Mouse (Mus musculus): Measurements from ENCODE around the gene Pkmyt1. TPM values are rescaled to one million over a fixed set of nuclear protein-coding genes. Genes with fewer than 3 reads are reported as not detected.
A peak's percentile ranks its signal among the peaks of the same experiment; 100 is the strongest.

Pkmyt1 gene
- polyA plus RNA-seq, 1 experiment = 11.5 TPM

- no peak within 1 kb of the TSS for H3ac ChIP-seq (ENCODE audit: control insufficient read depth, insufficient read length)
- no peaks in the 10 kb centered on the region for H3K79me2 ChIP-seq (ENCODE audit: control insufficient read depth, insufficient read depth)
- no peak within 1 kb of the TSS for H3K4me3 ChIP-seq
- TF ChIP-seq MAX (IDR thresholded peaks at IDR 0.05; ENCODE audit: low read depth) = no peak
- peak; percentile 97 for TF ChIP-seq TCF12 (IDR thresholded peaks at IDR 0.05; ENCODE audit: insufficient read depth, poor library complexity, severe bottlenecking)
- peak; percentile 65 to 100 (median 98) for TF ChIP-seq MYOG (IDR thresholded peaks at IDR 0.05; ENCODE audit: control insufficient read depth in 1 of 3, insufficient read depth in 1 of 3, insufficient read length in 2 of 3, low read depth in 2 of 3)
- TF ChIP-seq MYOD1 (IDR thresholded peaks at IDR 0.05; ENCODE audit: control insufficient read depth in 1 of 3, insufficient read length in 2 of 3, low read depth in 2 of 3) = peak in 2 of 3 experiments; percentile 96 to 98
- TF ChIP-seq POLR2AphosphoS2 (IDR thresholded peaks at IDR 0.05; ENCODE audit: insufficient read length, low read depth) = no peak
- peak; percentile 98 for TF ChIP-seq TCF3 (IDR thresholded peaks at IDR 0.05; ENCODE audit: insufficient read length, low read depth)
- TF ChIP-seq CEBPB (IDR thresholded peaks at IDR 0.05; ENCODE audit: insufficient read depth, poor library complexity, severe bottlenecking) = peak; percentile 15; the same call in 1 of the 2 replicates
- TF ChIP-seq REST (IDR thresholded peaks at IDR 0.05; ENCODE audit: insufficient read depth, insufficient read length) = no peak
- no peak for TF ChIP-seq E2F4 (IDR thresholded peaks at IDR 0.05; ENCODE audit: insufficient read depth)
- TF ChIP-seq POLR2A (IDR thresholded peaks at IDR 0.05; ENCODE audit: insufficient read length, low read depth) = no peak
- TF ChIP-seq USF1 (IDR thresholded peaks at IDR 0.05; ENCODE audit: low read depth) = no peak
- TF ChIP-seq SRF (IDR thresholded peaks at IDR 0.05; ENCODE audit: control insufficient read depth, insufficient read length, low read depth) = peak; percentile 54
- H3K4me2 ChIP-seq (ENCODE audit: low read depth) = no peak within 1 kb of the TSS
- H3K36me3 ChIP-seq (ENCODE audit: control insufficient read depth, insufficient read depth) = no peaks in the 10 kb centered on the region
- no peaks in the 10 kb centered on the region for H3K27me3 ChIP-seq (ENCODE audit: control insufficient read depth, insufficient read depth, insufficient read length)
These were observed 3.6 kb upstream of the Pkmyt1 start, which contains the start of gene 1520401A03Rik for GRCm38 (mm10) chr17:23722376-23723125. Gene 1520401A03Rik, minus strand, starts transcription at chr17:23722783.

GRCm38 (mm10) chr17:23725477-23725876 is 659 bp upstream of the Pkmyt1 start:
- Histone ChIP-seq H3K4me2 (ENCODE audit: low read depth) (peak overlapping the region; percentile 90), H3K27me3 (ENCODE audit: control insufficient read depth, insufficient read depth, insufficient read length) (no peaks in the 10 kb centered on the region), H3K36me3 (ENCODE audit: control insufficient read depth, insufficient read depth) (no peaks in the 10 kb centered on the region), H3K79me2 (ENCODE audit: control insufficient read depth, insufficient read depth) (no peaks in the 10 kb centered on the region), H3ac (ENCODE audit: control insufficient read depth, insufficient read length) (no peak overlapping the region), H3K4me3 (peak overlapping the region; percentile 40)
- TF ChIP-seq REST (IDR thresholded peaks at IDR 0.05; ENCODE audit: insufficient read depth, insufficient read length) (no peak), MYOD1 (IDR thresholded peaks at IDR 0.05; ENCODE audit: control insufficient read depth in 1 of 3, insufficient read length in 2 of 3, low read depth in 2 of 3) (no peak), MAX (IDR thresholded peaks at IDR 0.05; ENCODE audit: low read depth) (no peak), E2F4 (IDR thresholded peaks at IDR 0.05; ENCODE audit: insufficient read depth) (no peak), CEBPB (IDR thresholded peaks at IDR 0.05; ENCODE audit: insufficient read depth, poor library complexity, severe bottlenecking) (no peak), TCF12 (IDR thresholded peaks at IDR 0.05; ENCODE audit: insufficient read depth, poor library complexity, severe bottlenecking) (no peak), USF1 (IDR thresholded peaks at IDR 0.05; ENCODE audit: low read depth) (no peak), SRF (IDR thresholded peaks at IDR 0.05; ENCODE audit: control insufficient read depth, insufficient read length, low read depth) (no peak), POLR2AphosphoS2 (IDR thresholded peaks at IDR 0.05; ENCODE audit: insufficient read length, low read depth) (no peak), TCF3 (IDR thresholded peaks at IDR 0.05; ENCODE audit: insufficient read length, low read depth) (no peak)

GRCm38 (mm10) chr17:23726758-23727142 is 614 bp downstream of the Pkmyt1 start:
- Histone ChIP-seq H3ac (ENCODE audit: control insufficient read depth, insufficient read length) (peak overlapping the region; percentile 65), H3K79me2 (ENCODE audit: control insufficient read depth, insufficient read depth) (no peaks in the 10 kb centered on the region), H3K27me3 (ENCODE audit: control insufficient read depth, insufficient read depth, insufficient read length) (no peaks in the 10 kb centered on the region), H3K36me3 (ENCODE audit: control insufficient read depth, insufficient read depth) (no peaks in the 10 kb centered on the region), H3K4me2 (ENCODE audit: low read depth) (peak overlapping the region; percentile 73), H3K4me3 (peak overlapping the region; percentile 40)
- TF ChIP-seq CEBPB (IDR thresholded peaks at IDR 0.05; ENCODE audit: insufficient read depth, poor library complexity, severe bottlenecking) (peak; percentile 44; the same call in 1 of the 2 replicates), USF1 (IDR thresholded peaks at IDR 0.05; ENCODE audit: low read depth) (no peak)

GRCm38 (mm10) chr17:23730441-23730840 is 4.3 kb downstream of the Pkmyt1 start:
- peaks cover 3% of the 10 kb centered on the region for H3K36me3 ChIP-seq (ENCODE audit: control insufficient read depth, insufficient read depth)
- TF ChIP-seq MAX (IDR thresholded peaks at IDR 0.05; ENCODE audit: low read depth) (no peak), REST (IDR thresholded peaks at IDR 0.05; ENCODE audit: insufficient read depth, insufficient read length) (no peak), POLR2AphosphoS2 (IDR thresholded peaks at IDR 0.05; ENCODE audit: insufficient read length, low read depth) (no peak), POLR2A (IDR thresholded peaks at IDR 0.05; ENCODE audit: insufficient read length, low read depth) (no peak), SRF (IDR thresholded peaks at IDR 0.05; ENCODE audit: control insufficient read depth, insufficient read length, low read depth) (no peak), TCF3 (IDR thresholded peaks at IDR 0.05; ENCODE audit: insufficient read length, low read depth) (no peak), TCF12 (IDR thresholded peaks at IDR 0.05; ENCODE audit: insufficient read depth, poor library complexity, severe bottlenecking) (no peak), E2F4 (IDR thresholded peaks at IDR 0.05; ENCODE audit: insufficient read depth) (no peak), MYOG (IDR thresholded peaks at IDR 0.05; ENCODE audit: control insufficient read depth in 1 of 3, insufficient read depth in 1 of 3, insufficient read length in 2 of 3, low read depth in 2 of 3) (no peak), USF1 (IDR thresholded peaks at IDR 0.05; ENCODE audit: low read depth) (no peak), CEBPB (IDR thresholded peaks at IDR 0.05; ENCODE audit: insufficient read depth, poor library complexity, severe bottlenecking) (no peak), MYOD1 (IDR thresholded peaks at IDR 0.05; ENCODE audit: control insufficient read depth in 1 of 3, insufficient read length in 2 of 3, low read depth in 2 of 3) (no peak)
- no peaks in the 10 kb centered on the region for H3K79me2 ChIP-seq (ENCODE audit: control insufficient read depth, insufficient read depth)
- H3K27me3 ChIP-seq (ENCODE audit: control insufficient read depth, insufficient read depth, insufficient read length) = no peaks in the 10 kb centered on the region
- no peak overlapping the region for H3K4me2 ChIP-seq (ENCODE audit: low read depth)
- H3ac ChIP-seq (ENCODE audit: control insufficient read depth, insufficient read length) = no peak overlapping the region
- no peak overlapping the region for H3K4me3 ChIP-seq

Measured in myocyte (in vitro differentiated cells).